Mouse (Mus musculus): ENCODE measurements around the gene Otoa.

Otoa gene

DNA sequence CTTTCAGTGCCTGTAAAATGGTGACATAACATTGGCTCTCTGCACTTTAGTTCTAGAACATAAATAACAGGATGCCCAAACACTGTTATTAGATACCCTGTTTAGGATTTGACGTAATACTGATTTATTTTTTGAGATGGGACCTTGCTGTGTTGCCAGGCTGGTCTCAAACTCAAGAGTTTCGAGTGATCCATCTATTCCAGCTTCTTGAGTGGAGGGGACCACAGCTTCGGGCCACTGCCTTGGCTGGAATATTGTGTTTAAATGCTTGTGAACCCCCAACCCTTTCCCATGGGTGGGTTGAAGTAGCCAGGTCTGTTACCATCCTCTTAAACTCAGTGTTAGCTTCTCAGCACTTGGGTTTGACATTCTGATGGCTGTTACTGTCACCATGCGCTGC is at the start of gene Otoa:
TSS of gene Otoa (plus strand) at position 301 of the 400 bp plus-strand sequence.
- DNase-seq (ENCODE audit: extremely low spot score) = no peak

DNA sequence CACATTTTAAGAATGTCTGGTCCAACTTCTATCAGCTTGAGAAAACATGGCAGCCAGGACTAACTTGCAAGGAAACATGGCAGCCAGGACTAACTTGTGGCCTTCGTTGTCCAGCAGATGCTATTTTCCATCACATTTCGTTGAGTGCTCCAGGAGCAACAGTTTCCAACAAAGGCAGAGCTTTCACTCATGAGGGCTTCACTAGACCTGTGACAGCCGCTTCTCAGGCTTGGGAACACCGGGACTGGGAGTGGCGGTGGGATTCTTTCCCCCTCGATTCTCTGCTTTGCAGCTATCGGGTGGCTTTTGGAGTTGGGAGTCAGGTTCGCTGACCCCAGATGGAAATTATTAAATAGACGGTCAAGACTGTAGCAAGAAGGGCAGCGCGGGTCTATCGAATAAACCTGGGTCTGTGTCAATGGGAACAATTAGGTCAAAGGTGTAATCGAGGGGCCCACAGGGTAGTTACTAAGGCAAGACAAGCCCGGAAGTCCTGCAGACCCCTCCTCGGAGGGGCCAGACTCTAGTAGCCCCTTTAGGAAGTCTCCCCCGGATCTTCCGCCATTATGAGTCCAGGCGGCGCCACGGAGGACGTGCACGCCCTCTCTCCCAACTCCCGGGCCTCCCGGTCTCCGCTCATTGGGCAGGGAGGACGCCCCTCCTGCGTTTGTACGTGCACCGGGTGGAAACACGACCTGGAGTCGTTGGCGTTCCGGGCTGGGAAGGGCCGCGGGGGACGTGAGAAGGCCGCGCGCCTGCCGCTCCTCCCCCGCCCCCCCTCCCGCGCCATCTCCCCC is 47.4 kb upstream of the Otoa start, which contains the start of gene Mettl9:
TSS of gene Mettl9 (plus strand) at position 590 of the 797 bp plus-strand sequence.
- DNase-seq (ENCODE audit: extremely low spot score) = peak; percentile 99

DNA sequence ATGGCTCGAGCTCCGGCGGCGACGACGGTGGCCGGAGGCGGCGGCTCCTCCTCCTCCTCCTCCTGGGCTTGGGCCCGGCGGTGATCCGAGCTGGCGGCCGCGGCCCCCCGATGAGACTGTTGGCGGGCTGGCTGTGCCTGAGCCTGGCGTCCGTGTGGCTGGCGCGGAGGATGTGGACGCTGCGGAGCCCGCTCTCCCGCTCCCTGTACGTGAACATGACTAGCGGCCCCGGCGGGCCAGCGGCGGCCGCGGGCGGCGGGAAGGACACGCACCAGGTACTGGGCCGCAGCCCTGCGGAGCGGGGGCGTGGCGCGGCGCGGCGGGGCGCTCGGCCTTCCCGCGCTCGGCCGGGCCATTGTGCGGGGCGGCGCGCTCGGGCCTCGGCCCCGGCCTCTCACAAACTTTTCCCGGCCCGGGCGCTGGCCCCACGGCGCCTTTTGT is 46.7 kb upstream of the Otoa start:
- DNase-seq (ENCODE audit: extremely low spot score) = no peak

DNA sequence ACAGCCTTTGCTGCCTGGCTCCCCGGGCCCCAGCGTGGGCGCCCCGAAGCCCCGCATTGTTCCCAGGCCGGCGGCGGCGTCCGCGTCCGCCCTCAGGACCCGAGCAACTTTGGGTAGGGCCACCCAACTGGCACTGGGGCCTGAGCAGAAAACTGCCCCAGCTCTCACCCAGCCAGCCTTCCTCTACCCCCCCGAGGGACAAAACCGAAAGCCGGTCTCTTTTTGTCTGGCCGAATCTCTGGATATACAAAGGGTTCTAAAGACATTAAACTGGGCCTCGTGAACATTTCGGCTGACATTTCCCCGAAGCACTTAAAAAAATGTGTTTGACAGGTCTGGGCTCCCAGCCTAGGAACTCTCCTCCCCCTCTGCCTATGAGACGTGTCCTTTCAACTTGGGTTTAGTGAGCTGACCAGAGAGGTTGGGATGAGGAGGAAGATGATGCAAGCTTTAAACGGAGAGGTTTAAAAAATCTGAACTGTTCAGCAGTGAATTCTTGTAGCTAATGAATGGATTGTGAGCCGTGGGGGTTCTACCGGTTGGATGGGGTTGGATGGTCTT is 46.2 kb upstream of the Otoa start:
- peak; percentile 71 for DNase-seq (ENCODE audit: extremely low spot score)

DNA sequence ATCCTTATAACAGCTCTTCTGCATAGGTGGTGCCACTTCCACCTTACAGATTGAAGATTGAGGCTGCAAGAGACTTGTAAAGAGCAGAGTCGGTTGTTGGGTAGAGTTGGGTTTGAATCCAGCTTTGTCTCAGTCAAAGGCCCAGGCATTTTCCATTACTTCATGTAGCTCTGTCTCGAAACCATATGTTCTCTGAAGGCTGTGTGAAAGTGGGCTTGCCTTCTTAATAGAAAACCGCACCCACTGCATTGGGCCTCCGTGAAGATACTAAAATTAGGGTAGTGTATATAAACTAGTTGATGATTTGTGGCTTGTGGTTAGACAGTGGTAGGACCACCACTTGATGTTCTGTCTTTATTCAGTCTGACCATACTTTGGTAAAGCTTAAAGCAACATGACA is 40.9 kb upstream of the Otoa start:
- DNase-seq (ENCODE audit: extremely low spot score) = no peak

DNA sequence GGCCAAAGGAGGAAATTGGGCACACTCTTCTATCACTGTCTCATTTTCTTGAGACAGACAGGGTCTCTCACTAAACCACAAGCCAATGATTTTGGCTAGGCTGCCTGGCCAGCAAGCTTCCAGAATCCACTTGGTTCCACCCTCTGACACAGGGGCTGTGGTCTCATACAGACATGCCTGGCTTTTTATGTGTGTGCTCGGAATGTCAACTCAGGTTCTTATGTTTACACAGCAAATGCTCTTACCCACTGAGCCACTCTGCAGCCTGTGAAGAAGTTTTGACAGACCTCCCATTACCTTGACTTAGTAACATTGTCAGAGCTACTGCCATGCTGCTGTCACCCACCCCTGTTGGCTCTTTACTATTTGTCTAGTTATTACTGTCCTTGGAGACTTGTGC is 39.5 kb upstream of the Otoa start:
- DNase-seq (ENCODE audit: extremely low spot score) = no peak

DNA sequence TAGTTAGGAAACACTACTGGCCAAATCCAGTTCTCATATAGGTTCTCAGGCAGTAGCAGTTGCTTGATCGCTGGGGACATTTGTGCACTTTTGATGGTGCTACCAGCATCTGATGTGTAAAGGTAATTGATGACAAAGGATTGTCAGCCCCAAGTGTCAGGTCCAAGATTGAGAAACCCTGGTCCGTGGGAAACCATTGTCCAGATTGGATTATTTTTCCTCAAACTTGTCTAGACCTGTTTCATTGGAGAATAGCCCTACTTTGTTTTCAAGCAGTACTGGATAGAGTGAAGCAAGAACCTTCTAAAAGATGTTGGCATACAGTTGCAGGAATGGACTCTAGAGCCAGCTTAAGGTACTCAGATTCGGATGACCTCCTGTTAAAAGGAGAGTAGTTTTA is 38.4 kb upstream of the Otoa start:
- no peak for DNase-seq (ENCODE audit: extremely low spot score)

DNA sequence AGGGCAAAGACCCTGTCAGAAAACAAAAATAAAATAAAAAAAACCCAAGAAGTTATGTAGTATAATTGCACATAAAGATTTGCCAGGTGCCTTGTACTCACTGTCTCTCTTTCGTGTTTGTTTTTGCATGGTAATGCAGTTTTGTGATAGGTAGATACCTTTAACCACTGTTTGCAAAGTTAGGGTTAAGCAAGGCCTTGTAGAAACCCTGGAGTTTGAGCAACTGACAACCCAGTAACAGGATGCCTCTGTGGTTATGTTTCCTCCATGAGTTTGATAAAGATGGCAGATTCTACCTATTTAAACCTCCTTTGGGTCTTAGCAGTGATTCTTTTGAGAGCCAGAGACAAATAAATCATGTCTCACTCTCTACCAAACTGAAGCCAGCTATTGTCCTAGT is 37.9 kb upstream of the Otoa start:
- DNase-seq (ENCODE audit: extremely low spot score) = no peak

DNA sequence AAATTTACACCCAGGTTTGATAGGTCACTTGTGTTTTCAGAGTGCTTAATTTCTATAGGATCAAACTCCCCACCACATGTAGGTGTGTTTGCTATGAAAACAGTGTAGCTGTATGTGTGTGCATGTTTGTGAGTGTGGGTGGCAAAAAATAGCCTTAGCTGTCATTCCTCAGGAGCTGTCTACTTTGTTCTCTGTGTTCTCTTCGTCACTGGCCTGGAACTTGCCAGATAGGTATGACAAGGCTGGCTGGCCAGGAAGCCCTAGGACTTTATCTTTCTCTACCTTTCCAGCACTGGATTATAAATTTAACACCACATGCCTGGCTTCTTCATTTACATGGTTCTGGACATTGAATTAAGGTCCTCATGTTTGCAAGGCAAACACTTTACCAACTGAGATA is 37.2 kb upstream of the Otoa start:
- no peak for DNase-seq (ENCODE audit: extremely low spot score)

DNA sequence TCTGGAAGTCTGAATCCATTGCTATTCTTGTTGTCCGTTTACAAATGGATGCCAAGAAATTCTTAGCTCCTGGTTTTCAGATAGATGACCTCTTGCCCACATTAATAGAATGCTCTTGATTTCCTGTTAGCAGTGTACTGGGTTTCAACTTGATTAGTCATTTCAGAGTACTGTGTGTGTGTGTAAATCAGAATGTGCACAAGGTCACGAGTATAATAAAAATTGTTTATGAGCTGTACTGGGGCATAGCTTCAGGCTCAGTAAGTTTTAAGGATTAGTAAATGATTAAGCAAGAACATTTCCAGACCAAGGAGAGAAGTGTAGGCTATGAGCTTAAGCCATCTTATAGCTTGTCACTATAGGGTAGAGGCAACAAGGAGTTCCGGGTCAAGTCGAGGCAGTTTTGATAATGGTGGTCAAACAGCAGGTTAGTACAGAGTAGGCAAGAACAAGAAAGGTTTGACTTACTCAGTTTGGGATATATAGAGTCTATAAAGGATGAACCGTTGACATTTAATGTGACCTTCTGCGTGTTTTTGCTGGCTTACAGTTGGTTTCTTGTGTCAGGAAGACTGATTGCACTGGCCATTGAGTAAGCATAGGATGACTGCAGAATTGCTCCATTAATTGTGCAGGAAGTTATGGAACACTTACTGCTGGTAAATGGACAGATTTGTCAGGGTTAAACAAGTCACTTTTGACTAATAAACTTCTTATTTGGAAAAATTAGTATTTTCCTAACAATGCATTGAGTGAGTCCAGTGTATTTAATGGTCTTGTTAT is 35.6 kb upstream of the Otoa start:
- no peak for DNase-seq (ENCODE audit: extremely low spot score)

DNA sequence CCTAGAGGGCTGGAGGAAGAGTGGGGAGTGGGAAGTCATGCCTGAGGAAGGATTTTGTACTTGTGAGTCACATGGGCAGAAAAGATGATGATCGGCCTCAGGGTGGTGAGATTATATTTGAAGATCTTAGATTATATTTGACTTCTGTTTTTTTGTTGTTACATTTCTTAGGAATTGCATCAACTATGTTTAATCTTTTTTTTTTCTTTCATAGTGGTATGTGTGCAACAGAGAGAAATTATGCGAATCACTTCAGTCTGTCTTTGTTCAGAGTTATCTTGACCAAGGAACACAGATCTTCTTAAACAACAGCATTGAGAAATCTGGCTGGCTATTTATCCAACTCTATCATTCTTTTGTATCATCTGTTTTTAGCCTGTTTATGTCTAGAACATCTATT is 33.8 kb upstream of the Otoa start:
- DNase-seq (ENCODE audit: extremely low spot score) = no peak

DNA sequence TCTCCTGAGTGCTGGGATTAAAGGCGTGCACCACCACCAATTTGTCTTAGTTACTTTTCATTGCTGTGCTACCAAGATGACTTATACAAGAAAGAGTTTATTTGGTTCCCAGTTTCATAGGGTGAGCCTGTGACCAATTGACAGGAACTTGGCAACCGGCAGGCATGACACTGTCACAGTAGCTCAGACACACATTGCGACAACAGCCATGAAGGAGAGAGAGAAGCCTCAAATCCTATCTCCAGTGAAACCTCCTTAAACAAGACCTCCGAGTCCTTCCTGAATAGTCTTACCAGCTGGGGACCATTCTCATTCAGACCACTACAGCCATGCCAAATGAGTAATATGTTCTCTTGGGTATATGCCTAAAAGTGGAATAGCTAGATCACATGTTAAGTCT is 28.4 kb upstream of the Otoa start:
- no peak for DNase-seq (ENCODE audit: extremely low spot score)

DNA sequence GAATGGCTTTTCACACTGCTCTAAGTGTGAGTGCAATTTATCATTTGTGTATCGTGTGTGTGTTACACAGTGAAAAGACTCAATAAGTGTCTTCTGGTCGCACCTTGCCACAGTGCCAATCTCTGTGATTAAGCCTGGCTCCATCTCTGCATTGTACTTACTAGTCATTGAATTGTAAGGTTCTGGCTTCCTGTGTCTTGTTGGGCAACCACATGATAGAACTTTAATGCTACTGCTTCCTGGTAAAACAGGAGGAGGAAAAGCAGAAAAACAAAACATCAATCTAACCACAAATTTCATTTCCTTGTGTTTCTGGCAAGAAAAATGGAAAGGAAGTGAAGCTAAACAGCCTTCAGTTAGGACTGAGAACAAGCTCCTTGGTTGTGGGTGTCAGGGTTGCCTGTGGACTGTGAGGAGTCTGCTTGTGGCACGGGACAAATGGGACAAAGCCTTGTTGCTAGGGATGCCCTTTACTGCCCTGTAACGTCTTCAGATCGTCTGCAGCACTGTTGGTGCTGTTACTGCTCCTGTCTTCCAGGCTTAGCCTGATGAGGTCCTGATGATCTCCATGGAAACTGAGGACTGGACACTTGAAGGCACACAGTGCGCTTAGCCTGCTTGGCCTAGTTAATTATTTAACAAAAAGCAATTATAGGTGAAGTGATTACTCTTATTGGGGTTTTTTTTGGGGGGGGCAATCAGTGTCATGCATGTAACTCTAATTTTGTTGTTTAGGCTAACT is 21.8 kb upstream of the Otoa start:
- no peak for DNase-seq (ENCODE audit: extremely low spot score)

DNA sequence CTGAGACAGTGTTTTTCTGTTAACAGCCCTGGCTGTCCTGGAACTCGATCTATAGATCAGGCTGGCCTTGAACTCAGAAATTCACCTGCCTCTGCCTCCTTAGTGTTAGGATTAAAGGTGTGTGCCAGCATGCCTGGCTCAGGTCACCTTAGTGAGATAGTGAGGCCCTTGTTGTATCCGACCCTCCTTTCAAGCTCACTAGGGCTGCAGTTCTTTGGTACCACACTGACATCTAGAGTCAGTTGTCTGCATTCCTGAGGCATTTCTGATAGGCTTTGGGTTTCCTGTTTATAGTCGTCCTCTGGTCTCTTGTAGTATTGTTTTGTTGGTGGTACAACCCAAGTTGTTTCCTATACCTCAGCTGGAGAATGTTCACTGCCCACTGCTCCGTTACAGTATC is 17.1 kb upstream of the Otoa start:
- no peak for DNase-seq (ENCODE audit: extremely low spot score)

DNA sequence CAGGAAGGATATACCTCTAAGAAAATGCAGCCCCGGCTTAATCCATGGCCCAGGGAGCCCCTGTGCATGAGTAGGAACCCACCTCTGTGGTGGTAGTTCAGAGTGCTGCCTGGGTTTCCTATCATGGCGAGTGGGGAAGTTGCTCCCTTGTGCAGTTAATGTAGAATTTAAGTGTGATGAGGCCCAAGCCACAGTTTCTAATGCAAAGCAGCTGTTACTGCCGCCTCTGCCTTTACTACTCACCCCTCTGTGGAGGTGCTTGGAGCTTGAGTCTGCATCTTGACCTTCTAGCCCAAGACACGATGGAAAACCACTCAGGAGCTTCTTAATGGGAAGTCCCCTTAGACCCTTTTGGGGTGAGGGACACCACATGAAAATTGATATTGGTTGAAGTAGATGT is 10.2 kb upstream of the Otoa start:
- no peak for DNase-seq (ENCODE audit: extremely low spot score)

DNA sequence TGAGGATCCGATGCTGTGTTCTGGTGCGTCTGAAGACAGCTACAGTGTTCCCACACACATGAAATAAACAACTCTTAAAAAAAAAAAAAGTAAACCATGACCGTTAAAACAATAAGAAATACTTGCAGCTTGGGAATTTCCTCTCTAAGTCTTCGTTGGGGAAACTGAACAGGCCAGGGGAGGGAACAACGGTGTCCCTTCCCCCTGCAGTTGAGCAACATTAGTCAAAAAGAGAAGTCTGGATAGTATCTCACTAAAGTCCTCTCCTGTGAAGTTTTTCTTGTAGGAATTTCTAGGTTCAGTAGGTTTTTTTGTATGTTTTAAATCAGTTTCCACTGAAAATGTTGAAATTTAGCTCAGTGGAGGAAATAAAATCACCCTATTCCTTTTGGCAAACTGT is 8.9 kb upstream of the Otoa start:
- no peak for DNase-seq (ENCODE audit: extremely low spot score)

DNA sequence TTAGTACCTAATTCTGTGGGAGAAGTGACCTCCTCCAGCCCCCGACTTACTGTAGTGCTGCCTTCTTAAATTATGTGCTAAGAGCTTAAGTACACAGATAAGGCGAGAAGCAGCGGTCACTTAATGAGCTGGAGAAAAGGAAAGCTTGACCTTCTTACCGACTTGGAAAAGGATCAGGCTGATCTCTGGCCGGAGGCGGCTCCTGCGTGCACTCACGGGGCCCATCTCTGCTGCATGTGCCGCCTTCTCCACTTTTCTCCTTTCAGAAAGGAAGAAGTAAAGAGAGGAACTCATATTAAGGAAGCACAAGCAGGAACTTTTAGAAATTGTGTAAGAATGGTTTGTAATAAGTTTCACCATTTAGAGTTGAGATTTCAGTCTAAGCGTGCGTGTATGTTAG is 7.2 kb upstream of the Otoa start, which contains the start of gene Igsf6:
TSS of gene Igsf6 (minus strand) at position 292 of the 400 bp plus-strand sequence.
- no peak for DNase-seq (ENCODE audit: extremely low spot score)

DNA sequence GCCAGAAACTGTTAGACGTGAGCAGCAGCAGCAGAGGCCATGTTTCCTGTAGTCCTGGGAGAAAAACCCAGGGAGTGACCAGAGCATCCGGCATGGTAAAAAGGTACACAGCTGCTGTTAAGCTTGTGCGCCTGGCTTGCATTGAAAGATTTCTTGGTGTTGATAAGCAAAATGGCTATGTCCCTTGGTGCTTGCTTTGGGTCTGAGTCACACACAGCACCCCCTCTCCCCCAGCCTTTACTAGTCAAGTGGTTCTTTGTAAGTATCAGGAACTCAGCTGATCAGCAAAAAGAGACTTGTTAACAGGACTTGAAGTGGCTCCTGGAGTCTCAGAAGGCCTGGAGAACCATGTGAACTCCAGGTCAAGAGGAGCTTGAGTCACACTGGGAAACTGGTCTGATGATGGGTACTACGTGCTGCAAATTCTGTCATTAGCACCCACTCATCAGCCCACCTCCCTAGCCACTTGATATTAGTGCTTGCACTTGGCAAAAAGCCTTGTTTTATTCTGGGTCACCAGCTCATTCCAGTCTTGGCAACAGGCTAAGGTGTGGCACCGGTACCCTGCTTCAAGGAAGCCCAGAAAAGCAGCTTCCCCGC is 6.5 kb upstream of the Otoa start:
- DNase-seq (ENCODE audit: extremely low spot score) = no peak

DNA sequence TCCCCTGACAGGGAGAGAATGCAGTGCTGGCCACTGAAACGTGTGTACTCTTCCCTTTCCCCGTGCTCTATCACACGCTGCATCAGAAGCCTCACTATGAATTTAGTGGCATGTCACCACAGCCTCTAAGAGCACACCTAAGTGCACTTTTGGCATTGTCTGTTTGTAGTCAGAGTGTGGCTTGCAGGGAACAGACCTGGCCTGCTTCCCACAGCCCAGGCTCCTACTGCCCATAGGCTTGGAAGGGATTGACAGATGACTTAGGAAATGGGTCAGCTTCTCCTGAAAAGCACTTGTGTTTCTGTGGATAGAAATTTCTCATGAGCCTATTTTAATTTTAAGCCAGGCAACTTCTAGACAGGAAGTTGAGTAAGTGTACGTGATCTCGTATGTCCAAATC is 6.0 kb upstream of the Otoa start:
- no peak for DNase-seq (ENCODE audit: extremely low spot score)

DNA sequence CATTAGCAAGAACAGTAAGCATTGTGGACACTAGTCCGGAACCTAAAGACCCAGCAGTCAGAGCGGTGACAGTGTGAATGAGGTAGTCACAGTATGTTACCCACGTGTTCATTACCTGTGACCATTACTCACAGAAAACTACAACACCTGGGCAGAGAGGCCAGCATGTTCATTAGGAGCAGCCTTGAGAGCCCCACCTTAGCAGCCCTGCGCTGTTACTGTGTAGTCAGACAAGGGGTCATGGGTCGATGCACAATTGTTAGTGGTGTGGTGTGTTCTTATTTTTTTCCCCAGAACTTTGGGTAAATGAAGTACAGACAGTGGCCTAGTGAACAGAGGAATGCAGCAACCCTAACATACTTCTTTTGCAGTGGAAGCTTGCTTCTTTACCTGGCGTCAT is 4.1 kb upstream of the Otoa start:
- DNase-seq (ENCODE audit: extremely low spot score) = no peak

DNA sequence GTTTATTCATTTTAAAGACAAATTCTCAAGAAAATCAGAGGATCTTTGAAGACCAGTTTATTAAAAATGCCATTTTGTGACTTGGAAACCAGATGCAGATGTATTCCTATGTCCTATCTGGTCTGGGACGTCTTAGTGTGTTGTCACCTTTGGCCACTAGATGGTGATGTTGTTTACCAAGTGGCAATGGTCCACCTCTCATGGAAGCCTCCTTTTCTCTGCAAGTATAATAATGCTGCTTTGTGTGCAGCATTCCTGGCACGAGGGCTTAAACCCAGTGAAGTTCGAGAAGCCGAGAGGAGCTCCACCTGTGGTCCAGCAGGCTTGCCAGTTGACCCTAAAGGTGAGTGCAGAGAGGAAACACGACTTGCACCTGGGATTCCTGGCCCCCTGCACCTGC is 3.6 kb upstream of the Otoa start:
- DNase-seq (ENCODE audit: extremely low spot score) = peak; percentile 61

DNA sequence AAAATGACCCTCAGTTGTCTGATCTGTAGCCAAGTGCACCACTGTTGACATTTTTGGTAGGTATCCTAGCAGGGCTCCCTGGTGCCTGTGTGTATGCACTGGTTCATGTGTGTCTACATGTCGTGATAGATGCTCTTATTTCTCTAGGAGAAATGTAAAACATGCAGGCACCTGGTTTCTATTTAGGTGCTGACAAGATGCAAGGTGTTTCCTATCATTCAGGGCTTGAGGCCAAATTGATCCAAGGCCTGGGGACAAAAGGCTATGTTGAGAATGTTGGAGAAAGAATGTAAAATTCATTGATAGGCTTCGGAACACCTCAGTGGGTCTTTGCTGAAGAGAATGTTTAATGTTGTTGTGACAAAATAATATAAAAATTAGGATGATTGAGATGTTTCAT is 366 bp downstream of the Otoa start:
- DNase-seq (ENCODE audit: extremely low spot score) = no peak

Data from embryo, embryonic 9.5 days (tissue).